Mouse (Mus musculus) kidney, postnatal 0 days (tissue): ENCODE results near the gene Gon7. TPM values are rescaled to one million over a fixed set of nuclear protein-coding genes. Genes with fewer than 3 reads are reported as not detected.

Experiments used
- ATAC-seq: fragments of 200-750 bp; cut with Nextera tagmentation; replicated peaks from 2 replicates; pipeline ENCODE4 v1.8.0; 2017; ENCODE audit warnings: low read depth, moderate number of reproducible peaks, moderate TSS enrichment, moderate library complexity; ENCODE audit not compliant: low FRiP score
- DNase-seq: peaks from one replicate; pipeline ENCODE4 v3.0.0-alpha.2; 2016; ENCODE audit warnings: low spot score
- H3K27ac ChIP-seq: fragments of 300-500 bp; sonication (generic); 2 replicates; pipeline ENCODE4 v1.5.1; 2014; ENCODE audit warnings: mild to moderate bottlenecking
- H3K27me3 ChIP-seq: fragments of 300-500 bp; sonication (generic); 2 replicates; pipeline ENCODE4 v1.6.1; 2014; ENCODE audit warnings: low read length, mixed read lengths; ENCODE audit not compliant: insufficient read depth
- H3K36me3 ChIP-seq: fragments of 300-500 bp; sonication (generic); 2 replicates; pipeline ENCODE4 v1.6.1; 2014; ENCODE audit warnings: low read length, mixed read lengths; ENCODE audit not compliant: insufficient read depth
- H3K4me1 ChIP-seq: fragments of 300-500 bp; sonication (generic); replicated peaks from 2 replicates; pipeline ENCODE4 v1.6.1; 2014; ENCODE audit warnings: antibody characterized with exemption, low read length, mixed read lengths; ENCODE audit not compliant: insufficient read depth
- H3K4me2 ChIP-seq: fragments of 300-500 bp; sonication (generic); 2 replicates; pipeline ENCODE4 v1.6.1; 2014; ENCODE audit warnings: mild to moderate bottlenecking, low read length, moderate library complexity, mixed read lengths
- H3K4me3 ChIP-seq: fragments of 300-500 bp; sonication (generic); replicated peaks from 2 replicates; pipeline ENCODE4 v1.5.1; 2014; ENCODE audit warnings: low read depth, low read length
- H3K9ac ChIP-seq: fragments of 300-500 bp; sonication (generic); 2 replicates; pipeline ENCODE4 v1.6.1; 2014; ENCODE audit warnings: low read depth, low read length
- H3K9me3 ChIP-seq: fragments of 300-500 bp; sonication (generic); replicated peaks from 2 replicates; pipeline ENCODE4 v1.6.1; 2016; ENCODE audit warnings: low read length, inconsistent platforms, mixed read lengths
- CTCF ChIP-seq: IDR thresholded peaks from 2 replicates; pipeline ENCODE4 v1.5.1; 2016; ENCODE audit warnings: antibody characterized with exemption, low read depth, mild to moderate bottlenecking, moderate library complexity
- WGBS: fragments of 180-500 bp; shearing (Covaris S2); extraction: QIAGEN DNeasy Blood & Tissue Kit; methylation state at CpG from one replicate; pipeline ENCODE4 v1.1.7; 2014; 5-methylcytosine and 5-hydroxymethylcytosine counted together
- polyA plus RNA-seq: library from polyadenylated mRNA; unstranded; fragments of >200 nt; fragmentation: Nextera tagmentation; extraction: Ambion mirVana; gene quantifications from 2 replicates; pipeline ENCODE4 v1.2.1, GENCODE M21; 2015

The Gon7 gene
- polyA plus RNA-seq, 1 experiment from 2014 or later = 22.2 TPM

- H3K4me3 ChIP-seq = no peak overlapping the region
- H3K36me3 ChIP-seq = no peaks in the 10 kb centered on the region
- H3K4me2 ChIP-seq = peak overlapping the region; percentile 43
- TF ChIP-seq CTCF = no peak
- no peak overlapping the region for H3K9ac ChIP-seq
- DNase-seq (peak; percentile 57), ATAC-seq (peak; percentile 42)
- H3K4me1 ChIP-seq = 0 out of 2 replicates have a peak, but pooled peaks cover 6% of the 10 kb centered on the region
- 16% methylated on average over 16 of the region's 16 CpGs for WGBS
- no peaks in the 10 kb centered on the region for H3K9me3 ChIP-seq
- peak overlapping the region; percentile 65; the same call in 1 of the 2 replicates for H3K27ac ChIP-seq
- H3K27me3 ChIP-seq = no peaks in the 10 kb centered on the region
Observed at GRCm38 (mm10) chr12:102730798-102731619, 26.6 kb downstream of the Gon7 start.

GRCm38 (mm10) chr12:102729855-102730797, 27.5 kb downstream of the Gon7 start:
- 32% methylated on average over 26 of the region's 26 CpGs for WGBS
- Histone ChIP-seq H3K9ac (no peak overlapping the region), H3K27me3 (no peaks in the 10 kb centered on the region), H3K36me3 (no peaks in the 10 kb centered on the region), H3K4me2 (peak overlapping the region; percentile 43), H3K9me3 (no peaks in the 10 kb centered on the region), H3K4me1 (0 out of 2 replicates have a peak, but pooled peaks cover 6% of the 10 kb centered on the region), H3K27ac (peak overlapping the region; percentile 65; the same call in 1 of the 2 replicates), H3K4me3 (peak overlapping the region; percentile 15; the same call in 1 of the 2 replicates)
- peak; percentile 94 for ATAC-seq
- DNase-seq = peak; percentile 91
- TF ChIP-seq CTCF = peak; percentile 8; the same call in 1 of the 2 replicates

DNA sequence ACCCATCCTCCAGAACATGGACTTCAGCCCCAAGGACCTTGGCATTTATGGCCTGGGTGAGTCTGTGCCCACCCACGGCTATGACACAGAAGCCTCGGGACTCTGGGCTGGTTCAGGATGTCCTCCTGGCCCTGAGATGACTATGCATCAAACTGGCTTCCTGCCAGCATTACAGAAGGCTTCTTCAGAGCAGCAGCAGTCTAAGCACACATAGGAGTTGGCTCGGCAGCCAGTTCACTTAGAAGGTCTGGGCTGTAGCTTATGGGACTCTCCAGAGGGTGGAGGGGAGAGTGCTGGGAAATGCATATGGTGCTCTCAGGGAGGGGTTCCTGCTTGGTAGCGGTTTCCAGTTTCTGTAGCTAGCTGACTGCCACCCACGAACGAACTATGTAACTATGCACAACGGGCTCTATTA, 31.8 kb downstream of the Gon7 start:
- Histone ChIP-seq H3K27me3 (no peaks in the 10 kb centered on the region), H3K9ac (no peak overlapping the region), H3K4me2 (no peak overlapping the region), H3K27ac (no peak overlapping the region), H3K4me3 (no peak overlapping the region), H3K4me1 (0 out of 2 replicates have a peak, but pooled peaks cover 3% of the 10 kb centered on the region), H3K9me3 (no peaks in the 10 kb centered on the region), H3K36me3 (no peaks in the 10 kb centered on the region)
- DNase-seq (no peak), ATAC-seq (peak; percentile 33)
- no peak for TF ChIP-seq CTCF
- 62% methylated on average over 7 of the region's 7 CpGs for WGBS

- WGBS = 91% methylated on average over 6 of the region's 6 CpGs
- Histone ChIP-seq H3K4me2 (no peak overlapping the region), H3K27me3 (no peaks in the 10 kb centered on the region)
Observed at GRCm38 (mm10) chr12:102725146-102725545, 32.5 kb downstream of the Gon7 start.

GRCm38 (mm10) chr12:102723861-102724260, 33.7 kb downstream of the Gon7 start:
- no peak for ATAC-seq

More at GRCm38 (mm10) chr12:102725146-102725545, 32.5 kb downstream of the Gon7 start:
- no peak overlapping the region for H3K9ac ChIP-seq
- no peaks in the 10 kb centered on the region for H3K9me3 ChIP-seq
- no peak for TF ChIP-seq CTCF
- 0 out of 2 replicates have a peak, but pooled peaks cover 1% of the 10 kb centered on the region for H3K4me1 ChIP-seq
- no peaks in the 10 kb centered on the region for H3K36me3 ChIP-seq
- no peak overlapping the region for H3K27ac ChIP-seq
- ATAC-seq = no peak
- DNase-seq = no peak
- H3K4me3 ChIP-seq = no peak overlapping the region

DNA sequence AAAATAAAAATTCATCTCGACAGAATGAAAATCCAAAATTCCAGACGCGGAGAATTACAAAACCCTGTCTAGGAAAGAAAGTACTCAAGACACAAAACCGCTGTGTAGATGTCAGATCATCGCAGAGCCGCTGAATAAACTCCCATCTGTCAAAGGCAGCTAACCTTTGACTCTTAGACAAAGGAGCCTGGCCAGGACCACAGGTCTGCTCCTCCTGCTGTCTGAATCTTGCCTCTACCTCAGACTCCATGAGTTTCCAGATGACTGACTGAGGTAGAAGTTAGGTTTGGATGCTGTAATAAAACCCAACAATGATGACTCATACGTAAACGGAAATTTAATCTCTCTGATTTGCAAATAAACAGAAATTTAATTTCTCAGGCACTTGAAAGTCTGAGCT, 34.6 kb downstream of the Gon7 start:
- no peak for TF ChIP-seq CTCF
- H3K27ac ChIP-seq = no peak overlapping the region
- no peak for ATAC-seq
- H3K9ac ChIP-seq = no peak overlapping the region
- H3K4me3 ChIP-seq = no peak overlapping the region
- H3K4me2 ChIP-seq = no peak overlapping the region
- no peaks in the 10 kb centered on the region for H3K36me3 ChIP-seq
- 51% methylated on average over 8 of the region's 8 CpGs for WGBS
- no peaks in the 10 kb centered on the region for H3K9me3 ChIP-seq
- H3K4me1 ChIP-seq = no peaks in the 10 kb centered on the region
- H3K27me3 ChIP-seq = no peaks in the 10 kb centered on the region
- no peak for DNase-seq

More at GRCm38 (mm10) chr12:102723861-102724260, 33.7 kb downstream of the Gon7 start:
- TF ChIP-seq CTCF = no peak
- no peak overlapping the region for H3K4me3 ChIP-seq
- no peaks in the 10 kb centered on the region for H3K36me3 ChIP-seq
- no peaks in the 10 kb centered on the region for H3K27me3 ChIP-seq
- no peaks in the 10 kb centered on the region for H3K4me1 ChIP-seq
- H3K4me2 ChIP-seq = no peak overlapping the region
- WGBS = 56% methylated on average over 6 of the region's 6 CpGs
- DNase-seq = no peak
- no peak overlapping the region for H3K9ac ChIP-seq
- no peaks in the 10 kb centered on the region for H3K9me3 ChIP-seq
- H3K27ac ChIP-seq = no peak overlapping the region
